Mouse (Mus musculus) induced T-regulatory cell, adult 2 months (primary cell): ENCODE data around the gene Lurap1.

Experiments
- DNase-seq: peaks from one replicate; pipeline ENCODE4 v3.0.0-alpha.2; 2012; ENCODE audit warnings: low read depth

Lurap1 gene

GRCm38 (mm10) chr4:116110695-116111094 lies 40.4 kb downstream of the Lurap1 start:
- no peak for DNase-seq

GRCm38 (mm10) chr4:116105278-116105677 lies 45.9 kb downstream of the Lurap1 start:
- no peak for DNase-seq

- no peak for DNase-seq
Measured at GRCm38 (mm10) chr4:116100959-116101358, 50.2 kb downstream of the Lurap1 start.

GRCm38 (mm10) chr4:116097211-116097610 lies 53.9 kb downstream of the Lurap1 start:
- DNase-seq, result no peak

- no peak for DNase-seq
Measured at GRCm38 (mm10) chr4:116096291-116096690, 54.8 kb downstream of the Lurap1 start.

- DNase-seq, result no peak
Measured at GRCm38 (mm10) chr4:116088510-116089249, 62.5 kb downstream of the Lurap1 start.
